In genomic region chr3:132812356-132812755, GRCm38 (mm10) we compare ENCODE assay signal across 13 mouse cellular contexts.
DNase-seq lines count a peak whose midpoint lies in the region; ATAC-seq and TF ChIP-seq lines count a peak whose summit lies in the region.
"Had no signal": no experiment of that assay in that cellular context is flagged by ENCODE, and none has a peak within 500 bp of the region (broad histone marks: within the 10 kb centered on the region; RNA-seq: fewer than 3 reads in every experiment).

No protein-coding gene starts in this region.

- ATAC-seq in heart, embryonic 16.5 days (replicated peaks; ENCODE audit: extremely low read depth, insufficient read depth, low FRiP score), result 0 out of 2 replicates have a peak, but pooled peaks have one; percentile 55
- ATAC-seq in hindbrain, embryonic 14.5 days (ENCODE audit: low FRiP score), result no peak

- no peak overlapping the region for H3K4me3 ChIP-seq in kidney, adult 2 months (ENCODE audit: insufficient read depth, low read depth, low read length)
- H3K4me3 ChIP-seq in heart, embryonic 16.5 days (ENCODE audit: low read length), result no peak overlapping the region
- no peak overlapping the region for H3K4me3 ChIP-seq in hindbrain, embryonic 14.5 days (replicated peaks; ENCODE audit: low read length)
- H3K4me3 ChIP-seq: erythroblast, embryonic 14.5 days; hindbrain, embryonic 10.5 days had no signal

- TF ChIP-seq POLR2A in kidney, adult 2 months (IDR thresholded peaks at IDR 0.05; ENCODE audit: low read depth, low read length), result no peak

- H3K4me1 ChIP-seq in kidney, adult 2 months (ENCODE audit: control insufficient read depth, insufficient read depth, low read length), result no peaks in the 10 kb centered on the region
- peaks cover 16% of the 10 kb centered on the region for H3K4me1 ChIP-seq in heart, embryonic 16.5 days (ENCODE audit: control insufficient read depth, insufficient read depth, low read length)
- no peaks in the 10 kb centered on the region for H3K4me1 ChIP-seq in hindbrain, embryonic 14.5 days (replicated peaks; ENCODE audit: control insufficient read depth, insufficient read depth, low read length)
- H3K4me1 ChIP-seq: hindbrain, embryonic 10.5 days had no signal

- H3K27me3 ChIP-seq in kidney, adult 2 months (replicated peaks; ENCODE audit: control insufficient read depth, insufficient read depth, low read length), result no peaks in the 10 kb centered on the region
- H3K27me3 ChIP-seq in heart, embryonic 16.5 days (ENCODE audit: control insufficient read depth, insufficient read depth, low read length), result no peaks in the 10 kb centered on the region
- H3K27me3 ChIP-seq in hindbrain, embryonic 14.5 days (ENCODE audit: control insufficient read depth, insufficient read depth, low read length), result no peaks in the 10 kb centered on the region

- TF ChIP-seq CTCF in kidney, adult 2 months (conservative IDR thresholded peaks at IDR 0.05; ENCODE audit: insufficient read depth, insufficient read length, low read depth, low read length), result no peak

- no peak overlapping the region for H3K9ac ChIP-seq in heart, embryonic 16.5 days (ENCODE audit: low read length)
- H3K9ac ChIP-seq in hindbrain, embryonic 14.5 days, result no peak overlapping the region

- no peak overlapping the region for H3K4me2 ChIP-seq in heart, embryonic 16.5 days (ENCODE audit: low read depth, low read length)
- H3K4me2 ChIP-seq in hindbrain, embryonic 14.5 days (replicated peaks), result no peak overlapping the region

- H3K27ac ChIP-seq in kidney, adult 2 months (ENCODE audit: insufficient read depth, low read depth, low read length), result no peak overlapping the region
- no peak overlapping the region for H3K27ac ChIP-seq in heart, embryonic 16.5 days (ENCODE audit: low read length)
- no peak overlapping the region for H3K27ac ChIP-seq in hindbrain, embryonic 14.5 days
- H3K27ac ChIP-seq: hindbrain, embryonic 10.5 days had no signal

- peak; percentile 11 for DNase-seq in kidney, adult 2 months
- no peak for DNase-seq in kidney, postnatal 25 days
- DNase-seq in kidney, postnatal 14 days, result peak; percentile 30
- peak; percentile 55 to 71 for DNase-seq in lung, postnatal 4 days
- no peak for DNase-seq in adrenal gland, postnatal 4 days (ENCODE audit: low spot score in 2 of 2)
- no peak for DNase-seq in hindbrain, embryonic 14.5 days (ENCODE audit: low spot score)
- DNase-seq: adrenal gland, adult 8-10 months; cerebellum, adult 9-10 months; embryo, embryonic 11 days had no signal

- no peaks in the 10 kb centered on the region for H3K36me3 ChIP-seq in kidney, adult 2 months (ENCODE audit: control insufficient read depth, insufficient read depth, low read length)
- H3K36me3 ChIP-seq in heart, embryonic 16.5 days (ENCODE audit: control insufficient read depth, insufficient read depth), result 0 out of 2 replicates have a peak, but pooled peaks cover 2% of the 10 kb centered on the region
- H3K36me3 ChIP-seq in hindbrain, embryonic 14.5 days (replicated peaks; ENCODE audit: control insufficient read depth, insufficient read depth), result no peaks in the 10 kb centered on the region

- WGBS in kidney, adult 2 months, result 73% methylated on average over 5 of the region's 5 CpGs
- WGBS in heart, embryonic 16.5 days, result 38% methylated on average over 5 of the region's 5 CpGs
- whole genome bisulfite sequencing in hindbrain, embryonic 14.5 days, result 92% methylated on average over 5 of the region's 5 CpGs

- H3K9me3 ChIP-seq in heart, embryonic 16.5 days (replicated peaks; ENCODE audit: control insufficient read depth, low read length), result no peaks in the 10 kb centered on the region
- H3K9me3 ChIP-seq in hindbrain, embryonic 14.5 days (ENCODE audit: control insufficient read depth, low read length), result no peaks in the 10 kb centered on the region
- H3K9me3 ChIP-seq: G1E; hindbrain, embryonic 10.5 days had no signal

Comparison
In these comparisons a context has a peak if more than half of its experiments do, and no peak if none do; other contexts are left out.
1. DNase-seq: peak in kidney, adult 2 months (single experiment), kidney, postnatal 14 days (single experiment) and lung, postnatal 4 days (2 of 2); none in kidney, postnatal 25 days (0 of 2), adrenal gland, postnatal 4 days (0 of 2) and hindbrain, embryonic 14.5 days (single experiment).